Mouse (Mus musculus) natural killer cell, adult 2 months (primary cell): ENCODE data around the gene Zfc3h1.
A peak's percentile ranks its signal among the peaks of the same experiment; 100 is the strongest.

Source experiments
- DNase-seq, 2 experiments: peaks; one replicate each; pipeline ENCODE4 v3.0.0; 2022; ENCODE audit warnings: low spot score in 2 of 2

Zfc3h1 gene

DNA sequence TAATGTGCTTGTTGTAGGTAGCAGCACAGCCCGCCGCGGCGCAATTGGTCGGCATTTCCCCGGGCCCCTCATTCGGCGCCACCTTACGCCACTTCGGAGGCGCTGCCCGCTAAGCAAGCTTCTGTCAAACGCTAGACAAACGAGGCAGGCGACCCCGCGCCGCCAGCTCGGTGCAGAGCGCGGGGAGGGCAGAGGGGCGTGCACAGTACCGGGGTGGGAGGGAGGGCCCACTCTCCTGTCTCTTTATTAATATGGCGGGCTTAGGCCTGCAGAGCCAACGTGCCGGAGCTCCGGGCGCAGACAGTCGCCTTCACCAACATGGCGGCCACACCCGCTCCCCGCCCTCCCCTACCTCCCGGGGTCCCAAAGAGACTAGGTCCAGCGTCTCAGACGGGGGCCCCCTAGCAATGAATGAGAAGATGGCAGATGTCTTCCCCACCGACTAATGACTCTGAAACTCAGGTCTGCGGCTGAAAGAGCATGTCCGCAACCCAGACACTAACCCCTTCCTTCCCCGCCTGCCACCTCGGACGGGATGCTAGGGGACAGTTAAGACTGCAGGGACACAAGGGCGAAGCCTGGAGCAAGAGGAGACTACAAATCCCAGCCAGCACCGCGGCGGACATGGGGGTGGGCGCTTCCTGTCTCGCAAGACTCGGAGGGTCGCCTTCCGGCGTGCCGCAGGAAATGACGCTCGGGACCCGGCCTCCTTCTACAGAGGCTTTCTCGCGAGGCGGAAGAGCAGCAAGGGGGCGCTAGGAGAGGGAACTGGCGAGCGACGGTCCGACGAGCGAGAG lies at the start of gene Zfc3h1, which contains the start of gene Thap2:
Zfc3h1 (plus strand) TSS at position 739 of the 797 bp plus-strand sequence.
Thap2 (minus strand) TSS at position 223 of the 797 bp plus-strand sequence.
- peak; percentile 97 to 98 for DNase-seq

DNA sequence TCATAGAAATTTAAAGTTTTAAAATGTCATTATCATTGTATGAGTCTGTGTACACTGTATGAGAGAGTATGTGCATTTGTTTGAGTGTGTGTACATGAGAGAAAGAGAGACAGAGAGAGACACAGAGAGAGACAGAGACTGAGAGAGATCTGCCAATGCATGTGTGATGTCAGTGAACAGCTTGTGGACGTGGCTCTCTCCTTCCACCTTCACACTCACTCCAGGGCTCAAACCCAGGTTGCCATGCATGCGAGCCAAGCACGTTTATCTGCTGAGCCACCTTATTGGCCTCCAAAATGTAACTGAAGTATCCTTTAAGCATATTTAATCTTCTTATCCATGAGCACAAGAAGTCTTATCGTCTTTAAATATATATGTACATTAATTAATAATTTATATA lies 47.9 kb upstream of the Zfc3h1 start:
- DNase-seq, result no peak

DNA sequence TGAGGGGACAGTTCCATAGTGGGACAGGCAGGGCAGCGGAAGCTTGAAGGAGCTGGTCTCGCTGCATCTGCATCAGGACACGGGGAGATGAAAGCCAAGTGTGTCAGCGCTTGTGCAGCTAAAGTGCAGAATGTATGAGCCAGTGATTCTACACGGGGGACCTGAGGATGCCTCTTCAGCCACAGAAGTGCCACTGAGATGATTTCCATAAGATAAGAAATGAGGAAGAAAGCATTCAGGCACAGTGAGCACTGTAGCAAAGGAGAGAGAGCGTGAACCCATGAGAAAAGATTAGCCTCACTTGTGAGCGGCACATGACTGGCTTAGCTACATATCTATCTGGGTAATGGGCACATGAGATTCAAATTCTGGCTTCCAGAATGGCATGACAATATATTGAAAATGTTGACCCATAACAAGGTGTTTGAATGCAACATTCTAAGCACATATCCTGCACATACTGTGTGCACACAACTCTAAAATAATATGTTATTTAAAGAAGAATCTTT lies 44.9 kb upstream of the Zfc3h1 start:
- no peak for DNase-seq

DNA sequence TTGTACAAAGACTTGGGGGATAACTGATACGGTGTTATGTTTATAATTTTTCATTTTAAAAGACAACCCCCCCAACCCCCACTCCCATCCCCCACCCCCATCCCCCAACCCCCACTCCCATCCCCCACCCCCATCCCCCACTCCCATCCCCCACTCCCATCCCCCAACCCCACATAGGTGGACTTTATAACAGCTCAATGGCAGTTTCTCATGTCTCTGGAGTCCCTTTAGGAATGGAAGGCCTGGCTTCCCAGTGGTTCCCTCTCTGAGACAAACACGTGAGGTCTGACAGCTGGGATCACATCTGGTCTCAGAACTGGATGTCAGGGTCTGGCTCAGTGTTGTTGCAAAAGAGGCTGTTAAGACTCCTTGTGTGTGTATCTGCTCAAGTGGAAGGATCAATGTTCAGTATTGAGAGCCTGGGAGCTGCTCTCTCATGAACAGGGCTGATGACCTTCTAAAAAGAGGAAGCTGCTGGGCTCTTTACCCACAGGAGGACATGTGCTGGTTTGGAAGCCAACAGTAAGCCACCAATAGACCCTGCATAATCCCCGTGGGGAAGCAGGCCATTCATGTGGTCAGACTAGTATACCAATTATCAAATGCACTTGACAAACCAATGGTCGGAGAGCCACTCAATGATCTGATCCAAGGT lies 41.9 kb upstream of the Zfc3h1 start:
- DNase-seq, result no peak

DNA sequence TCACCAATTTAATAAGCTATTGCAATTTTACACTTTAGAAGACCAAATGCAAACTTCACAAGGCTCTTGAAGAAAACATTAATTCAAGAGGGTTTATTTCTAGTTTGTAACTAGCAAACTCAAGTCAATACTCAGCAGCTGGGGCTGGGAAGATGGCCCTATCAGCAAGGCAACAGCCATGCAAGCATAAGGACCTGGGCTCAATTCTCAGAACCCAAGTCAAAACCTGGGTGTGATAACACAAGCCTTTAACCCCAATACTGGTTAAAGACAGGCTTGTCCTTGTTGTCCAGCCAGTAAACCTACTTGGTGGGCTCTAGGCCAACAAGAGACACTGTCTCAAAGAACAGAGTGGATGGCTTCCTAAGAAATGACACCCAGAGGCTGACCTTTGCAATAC lies 38.3 kb upstream of the Zfc3h1 start:
- DNase-seq, result no peak

DNA sequence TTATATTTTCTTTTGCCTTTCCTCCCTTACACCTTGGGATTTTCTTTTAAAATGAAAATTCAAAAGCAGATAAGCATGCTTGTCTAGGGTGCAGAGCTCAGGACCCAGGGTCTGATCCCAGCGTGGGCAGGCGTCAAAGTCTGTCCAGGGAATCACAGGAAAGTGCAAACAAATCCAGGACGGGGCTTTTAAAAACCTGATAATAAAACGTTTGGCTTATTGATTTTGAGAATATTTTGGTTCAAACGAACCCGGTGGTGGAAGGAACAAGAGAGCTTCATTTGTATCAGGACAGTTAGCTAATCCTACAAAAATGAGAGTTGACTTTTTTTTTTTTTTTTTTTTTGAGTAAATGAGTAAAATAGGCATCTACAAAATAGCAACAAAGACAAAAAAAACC lies 36.6 kb upstream of the Zfc3h1 start:
- DNase-seq, result no peak

DNA sequence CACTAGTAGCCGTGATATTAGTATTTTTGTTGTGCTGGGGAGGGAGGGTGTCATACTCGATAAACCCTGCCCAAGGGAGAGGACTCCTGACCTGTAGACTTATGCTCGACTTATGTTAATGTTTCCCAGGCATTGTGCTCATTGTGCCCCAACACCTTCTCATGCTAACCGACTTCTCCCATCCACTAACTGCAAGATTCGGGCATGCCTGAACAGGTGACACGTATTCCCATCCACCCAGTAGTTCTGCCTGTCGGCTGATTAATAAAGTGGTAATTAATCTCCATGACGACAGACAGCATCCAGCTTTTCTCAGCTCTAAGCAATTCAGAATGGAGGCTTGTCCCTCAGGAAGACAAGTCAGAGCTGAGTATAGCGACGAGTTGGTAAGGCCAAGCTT lies 35.7 kb upstream of the Zfc3h1 start:
- no peak for DNase-seq

DNA sequence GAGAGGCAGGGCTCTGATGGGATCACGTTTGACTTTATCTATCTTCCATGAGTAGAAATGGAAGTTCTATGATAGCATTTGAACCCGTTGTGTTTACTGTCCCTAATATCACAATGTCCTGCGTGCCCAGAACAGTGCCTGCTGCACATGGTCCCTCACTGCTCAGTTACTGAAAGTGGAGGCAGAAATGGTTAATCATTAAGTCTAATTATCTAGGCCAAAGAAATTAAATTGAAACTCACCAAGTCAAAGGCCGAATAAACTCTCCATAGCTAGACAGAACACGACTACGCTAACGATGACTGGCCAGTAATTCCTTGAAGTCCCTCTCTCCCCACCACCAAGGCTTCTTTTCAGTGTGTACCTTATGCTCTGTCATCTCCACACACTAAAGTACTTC lies 35.2 kb upstream of the Zfc3h1 start:
- no peak for DNase-seq

DNA sequence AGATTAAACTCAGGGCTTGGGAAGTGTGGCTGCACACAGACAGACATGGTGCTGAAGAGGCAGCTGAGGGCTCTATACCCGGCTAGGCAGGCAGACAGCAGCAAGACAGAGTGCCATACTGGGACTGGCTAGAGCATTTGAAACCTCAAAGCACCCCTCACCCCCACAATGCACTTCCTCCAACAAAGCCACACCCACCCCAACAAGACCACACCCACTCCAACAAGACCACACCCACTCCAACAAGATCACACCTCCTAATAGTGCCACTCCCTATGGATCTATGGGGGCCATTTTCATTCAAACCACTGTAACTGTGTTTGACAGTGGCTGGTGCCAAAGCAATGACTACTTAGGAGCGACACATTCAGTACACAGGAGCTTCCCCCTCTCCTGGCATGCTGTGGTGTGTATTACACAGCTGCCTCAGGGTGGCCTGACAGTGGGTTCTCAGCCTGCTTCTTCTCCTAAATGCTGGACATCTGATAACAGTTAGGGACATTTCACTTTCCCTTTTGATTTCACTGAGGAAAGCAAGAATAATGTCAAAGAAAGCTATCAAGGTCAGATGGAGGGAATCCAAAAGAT lies 33.9 kb upstream of the Zfc3h1 start:
- no peak for DNase-seq

DNA sequence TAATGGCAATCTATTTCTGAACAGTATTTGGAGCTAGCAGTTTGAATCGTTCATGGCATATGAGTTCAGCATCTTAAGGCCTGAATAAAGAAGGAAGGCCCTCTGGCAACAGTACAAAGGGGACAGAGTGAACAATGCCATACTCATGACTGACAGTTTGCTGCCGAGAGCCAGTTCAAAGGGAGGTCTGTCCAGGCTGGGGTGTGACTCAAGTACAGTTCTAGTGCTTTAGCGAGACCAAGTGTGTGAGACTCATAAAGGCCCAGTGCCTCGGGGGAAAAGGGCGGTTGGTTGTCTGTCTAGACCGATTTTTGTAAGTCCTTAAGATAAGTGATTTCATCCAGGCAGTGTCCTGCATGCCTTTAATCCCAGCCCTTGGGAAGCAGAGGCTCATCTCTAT lies 30.2 kb upstream of the Zfc3h1 start:
- no peak for DNase-seq

DNA sequence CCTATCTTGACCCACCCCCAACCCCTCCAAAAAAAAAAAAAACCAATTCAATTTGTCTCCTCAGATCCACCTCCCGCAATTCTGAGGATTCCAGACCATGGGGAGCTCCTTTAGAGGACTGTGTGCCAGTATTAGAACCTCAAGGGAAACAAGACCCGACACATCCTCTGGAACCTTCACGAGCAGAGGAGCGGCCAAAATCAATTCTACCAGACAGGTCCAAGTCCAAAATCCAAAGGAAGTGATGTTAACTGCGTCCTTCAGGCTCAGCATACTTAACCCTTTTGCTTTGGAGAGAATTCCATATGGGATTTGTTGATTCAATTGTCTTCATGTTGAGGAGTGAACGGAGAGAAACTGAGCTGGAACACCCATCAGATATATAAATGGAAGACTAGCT lies 29.7 kb upstream of the Zfc3h1 start:
- no peak for DNase-seq

DNA sequence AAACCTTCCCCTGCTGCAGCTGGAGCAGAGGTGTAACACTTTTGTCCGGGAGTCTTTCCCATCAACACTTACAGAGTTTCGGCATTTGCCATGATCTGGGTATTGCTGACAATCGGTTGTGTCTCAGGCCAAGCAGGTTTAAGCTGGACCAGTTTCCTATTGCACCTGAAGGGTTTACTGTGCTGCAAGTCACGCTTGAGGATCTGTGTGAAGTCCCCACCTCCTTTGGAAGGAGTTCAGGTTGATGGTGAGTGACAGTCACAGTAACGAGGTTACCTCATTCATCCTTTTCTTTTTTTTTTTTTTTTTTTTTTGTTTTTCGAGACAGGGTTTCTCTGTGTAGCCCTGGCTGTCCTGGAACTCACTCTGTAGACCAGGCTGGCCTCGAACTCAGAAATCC lies 28.7 kb upstream of the Zfc3h1 start:
- no peak for DNase-seq

DNA sequence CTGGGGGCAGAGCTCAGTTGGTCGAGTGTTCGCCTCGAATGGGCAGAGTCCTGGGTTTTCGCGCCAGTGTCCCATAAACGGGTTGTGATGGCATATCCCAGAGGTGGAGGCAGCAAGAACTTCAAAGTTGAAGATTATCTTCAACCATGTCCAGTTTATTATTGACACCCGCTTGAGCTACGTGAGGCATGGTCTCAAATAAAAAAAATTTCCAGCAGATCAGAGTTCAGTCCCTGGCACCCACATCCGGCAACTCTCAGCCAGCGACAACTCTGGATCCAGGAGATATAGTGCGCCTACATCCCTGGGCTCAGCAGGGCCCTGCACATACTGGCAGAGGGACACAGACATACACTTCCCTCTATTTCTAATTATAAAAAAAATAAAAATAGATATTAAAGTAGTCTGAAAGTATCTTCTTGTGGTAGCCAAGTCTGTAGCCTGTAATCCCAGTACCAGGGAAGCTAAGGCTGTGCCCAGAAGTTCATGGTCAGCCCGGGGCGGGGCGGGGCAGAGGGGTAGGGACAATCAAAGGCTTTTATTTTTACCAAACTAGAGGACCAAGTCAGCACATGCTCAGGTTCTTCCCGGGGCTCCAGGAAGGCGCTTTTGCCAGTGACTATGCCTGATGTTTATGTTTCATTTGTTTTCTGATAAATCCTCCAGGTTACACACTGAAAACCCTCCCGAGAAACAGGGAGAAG lies 26.4 kb upstream of the Zfc3h1 start:
- DNase-seq, result no peak

DNA sequence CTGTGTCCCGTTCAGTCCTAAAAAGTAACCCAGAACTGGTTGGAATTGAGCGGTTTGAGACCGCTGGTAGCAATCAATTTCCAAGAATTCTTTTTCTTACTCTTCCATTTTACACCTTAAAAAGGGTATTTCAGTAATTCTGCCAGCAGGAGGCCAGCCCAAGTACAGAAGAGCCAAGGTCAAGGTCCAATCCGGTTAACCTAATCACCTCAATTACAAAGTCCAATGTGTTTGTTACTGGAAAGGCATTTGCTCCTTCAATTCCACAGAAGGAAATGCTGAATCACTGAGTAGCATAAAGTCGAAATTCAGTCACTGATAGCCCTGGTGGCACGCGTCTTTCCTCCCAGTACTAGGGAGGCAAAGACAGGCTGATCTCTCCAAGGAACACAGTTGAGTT lies 25.7 kb upstream of the Zfc3h1 start:
- no peak for DNase-seq

DNA sequence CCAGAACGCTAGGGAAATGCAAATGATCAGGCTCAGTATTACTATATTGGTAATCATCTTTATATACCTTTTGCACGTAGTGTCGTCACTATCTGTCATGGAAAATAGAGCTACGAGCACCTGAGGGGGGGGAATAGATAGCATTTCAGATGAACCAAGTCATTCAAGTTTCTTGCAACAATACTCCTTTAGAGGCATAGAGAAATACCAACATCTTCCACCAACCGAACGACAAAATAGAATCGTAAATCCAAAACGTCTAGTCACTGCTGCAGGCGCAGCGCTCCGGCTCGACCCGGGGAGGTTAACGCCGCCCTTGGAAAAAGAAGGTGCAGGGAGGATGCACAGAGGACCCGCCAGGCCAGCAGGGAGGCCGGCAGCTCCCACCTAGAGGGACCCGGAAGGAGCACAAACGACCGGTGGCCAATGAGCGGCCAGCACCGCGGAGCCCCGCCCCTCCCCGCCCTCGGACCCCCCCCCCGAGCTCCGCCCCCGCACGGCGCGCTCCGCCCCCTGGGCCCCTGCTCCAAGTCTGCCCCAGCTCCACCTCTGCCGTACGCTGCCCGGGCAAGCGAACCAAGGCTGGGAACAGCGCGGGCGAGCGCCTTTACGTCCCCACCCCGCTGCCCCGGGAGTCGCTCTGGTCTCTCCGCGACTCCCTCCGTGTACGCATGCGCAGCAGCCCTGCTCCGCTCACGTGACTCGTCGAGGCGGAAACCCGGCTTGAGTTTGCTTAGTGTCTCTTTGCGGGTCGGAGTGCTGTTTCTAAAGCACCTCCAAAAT lies 22.7 kb upstream of the Zfc3h1 start, which contains the start of gene Tmem19:
Tmem19 (minus strand) TSS at position 662 of the 783 bp plus-strand sequence.
- peak; percentile 93 to 95 for DNase-seq

DNA sequence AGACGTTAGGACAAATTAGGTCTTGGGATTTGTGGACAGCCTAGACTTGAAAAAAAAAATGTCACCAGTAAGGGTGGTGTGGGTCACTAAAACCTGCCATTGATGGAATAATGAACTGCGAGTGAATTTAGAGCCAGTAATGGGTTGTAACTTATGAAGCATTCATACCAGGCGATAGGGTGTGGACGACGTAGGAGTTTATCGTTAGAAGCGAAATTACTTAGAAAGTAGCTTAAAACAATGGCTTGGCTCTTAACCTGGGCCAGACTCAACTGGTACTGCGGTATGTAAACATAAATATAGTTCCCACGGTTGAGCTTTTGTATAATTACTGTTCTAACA lies 22.2 kb upstream of the Zfc3h1 start:
- no peak for DNase-seq

DNA sequence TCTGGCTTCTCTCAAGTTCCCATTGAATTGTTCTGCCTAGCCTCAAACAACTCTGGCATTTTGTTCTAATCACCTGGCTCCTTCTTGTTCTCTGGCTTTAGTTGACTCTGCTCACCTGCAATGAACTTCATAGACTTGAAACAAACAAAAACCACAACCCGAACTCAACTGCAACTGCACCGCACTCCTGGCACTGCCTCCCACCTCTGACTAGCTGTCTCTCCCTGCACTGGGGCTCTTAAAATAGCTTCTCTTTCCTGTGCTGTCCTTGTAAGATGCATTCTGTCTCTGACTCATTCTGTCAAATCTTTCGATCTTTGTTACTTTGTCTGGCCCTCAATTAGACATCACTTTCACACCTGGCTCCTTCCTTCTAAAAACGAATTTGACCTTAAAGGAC lies 21.6 kb upstream of the Zfc3h1 start:
- DNase-seq, result peak; percentile 15 to 30

DNA sequence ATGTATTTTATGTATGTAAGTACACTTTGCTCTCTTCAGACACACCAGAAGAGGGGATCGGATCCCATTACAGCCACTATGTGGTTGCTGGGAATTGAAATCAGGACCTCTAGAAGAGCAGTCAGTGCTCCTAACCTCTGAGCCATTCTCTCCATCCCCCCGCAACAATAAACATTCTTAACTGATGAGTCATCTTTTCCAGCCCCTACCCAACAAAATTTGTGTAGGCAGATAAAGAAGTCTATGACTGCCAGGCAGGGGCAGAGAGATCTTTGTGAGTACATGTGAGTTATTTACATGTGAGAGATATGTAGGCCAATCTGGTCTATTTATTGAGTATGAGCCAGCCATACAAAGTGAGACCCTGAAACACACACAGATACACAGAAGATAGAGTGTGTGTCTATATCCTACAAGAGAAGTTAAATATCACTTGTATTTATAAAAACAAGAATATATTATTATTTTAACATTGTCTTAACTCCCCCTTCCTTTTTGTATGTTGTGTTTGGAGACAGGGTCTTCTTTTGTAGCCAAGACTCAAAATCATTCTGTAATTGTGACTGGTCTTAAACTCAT lies 3.2 kb upstream of the Zfc3h1 start:
- DNase-seq, result no peak

DNA sequence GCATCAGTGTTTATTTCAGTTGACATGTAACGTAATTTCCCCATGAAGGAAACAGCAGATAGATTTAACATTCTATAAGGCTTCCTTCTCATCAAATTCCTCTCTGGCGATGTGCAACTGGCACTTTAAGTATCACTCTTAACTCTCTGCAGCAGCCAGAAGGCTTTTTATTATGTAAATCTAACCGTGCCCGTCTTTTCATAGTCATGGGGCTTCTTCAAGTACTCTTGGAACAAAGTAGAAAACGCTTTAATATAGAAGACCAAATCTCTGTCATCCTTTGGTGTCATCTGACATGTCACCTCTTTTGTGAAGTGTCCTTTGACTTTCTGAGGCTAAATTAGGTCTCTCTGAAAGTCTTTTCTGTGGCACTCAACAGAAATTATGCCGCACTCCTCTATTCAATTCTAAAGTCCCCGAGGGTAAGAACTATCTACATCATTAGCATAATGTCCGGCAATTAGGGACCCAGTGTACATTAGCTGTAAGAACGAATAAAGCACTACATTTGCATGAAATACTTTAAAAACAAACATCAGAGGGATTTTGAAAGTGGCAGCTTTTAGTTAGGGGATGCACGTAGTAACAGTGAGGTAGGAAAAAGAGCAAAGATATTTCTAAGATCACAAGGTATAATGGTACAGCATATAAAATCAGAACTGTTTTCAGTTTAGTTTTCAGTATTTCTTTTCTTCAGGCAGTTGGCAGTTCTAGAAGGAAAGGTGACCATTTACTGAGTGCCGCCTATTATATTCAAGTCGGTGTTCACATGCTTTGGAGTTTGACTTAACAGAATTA lies 1.7 kb upstream of the Zfc3h1 start:
- DNase-seq, result no peak

DNA sequence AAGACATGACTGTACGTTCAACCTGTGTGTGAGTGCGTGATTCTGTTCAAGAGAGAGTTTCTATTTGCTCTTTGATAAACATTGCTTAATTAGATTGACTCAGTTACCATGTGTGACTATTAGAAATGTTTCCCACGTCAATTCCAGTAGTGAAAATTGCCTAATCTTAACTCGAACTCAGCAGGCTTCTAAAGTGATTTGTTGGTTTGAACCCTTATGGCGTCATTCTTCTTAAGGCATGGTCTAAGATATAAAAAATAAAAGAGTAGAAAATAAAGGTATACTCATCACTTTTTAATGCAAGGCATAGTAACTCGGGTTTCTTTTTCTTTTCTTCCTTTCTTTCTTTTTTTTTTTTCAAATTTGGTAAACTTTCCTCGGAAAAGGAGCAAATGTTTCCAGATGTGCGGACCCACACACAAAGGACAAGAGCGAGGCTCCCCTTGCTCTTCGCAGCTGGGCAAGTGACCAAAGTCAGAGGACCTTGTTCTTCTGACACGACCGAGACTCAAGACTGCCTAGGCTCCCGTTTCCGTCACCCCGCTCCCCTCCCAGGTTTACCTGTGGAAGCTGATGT lies 1.0 kb upstream of the Zfc3h1 start:
- no peak for DNase-seq
